Mouse (Mus musculus): ENCODE measurements at regions not wholly inside any gene's neighbourhood (a gene's known extent, or its start where the extent isn't known, plus 50 kb on each side); places are given as distances from the start of the nearest gene placed in this dataset.

DNA sequence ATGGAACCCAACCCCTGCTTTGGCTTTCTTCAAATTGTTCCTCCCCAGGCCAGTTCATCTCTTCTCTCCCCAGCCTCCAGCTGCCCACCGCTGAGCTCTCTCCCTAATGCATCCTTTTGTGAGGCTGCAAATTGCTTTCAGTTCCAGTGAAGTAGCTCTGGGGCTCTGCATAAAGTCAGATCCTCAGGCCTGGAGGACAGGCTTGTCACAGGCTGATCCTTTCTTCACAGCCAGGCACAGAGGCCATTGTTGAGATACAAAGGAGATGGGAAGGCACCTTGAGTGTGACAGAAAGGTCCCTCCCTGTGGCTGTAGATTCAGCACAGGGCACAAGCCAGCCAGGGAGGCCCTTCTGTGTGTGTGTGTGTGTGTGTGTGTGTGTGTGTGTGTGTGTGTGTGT, 135.9 kb downstream of the Matn1 start:
- TF ChIP-seq CTCF (IDR thresholded peaks at IDR 0.05; ENCODE audit: borderline replicate concordance, insufficient read depth, low read length) (no peak), POLR2A (IDR thresholded peaks at IDR 0.05; ENCODE audit: low read depth, low read length) (no peak)
- H3K4me1 ChIP-seq (ENCODE audit: control insufficient read depth, insufficient read depth, low read length), result no peaks in the 10 kb centered on the region
- no peak overlapping the region for H3K4me3 ChIP-seq (ENCODE audit: insufficient read depth, low read length)
- no peak overlapping the region for H3K27ac ChIP-seq (ENCODE audit: insufficient read depth, low read length)

- TF ChIP-seq POLR2A (IDR thresholded peaks at IDR 0.05; ENCODE audit: low read depth, low read length) (no peak), CTCF (IDR thresholded peaks at IDR 0.05; ENCODE audit: borderline replicate concordance, insufficient read depth, low read length) (no peak)
- H3K4me1 ChIP-seq (ENCODE audit: control insufficient read depth, insufficient read depth, low read length), result no peaks in the 10 kb centered on the region
- no peak overlapping the region for H3K27ac ChIP-seq (ENCODE audit: insufficient read depth, low read length)
- no peak overlapping the region for H3K4me3 ChIP-seq (ENCODE audit: insufficient read depth, low read length)
Observed at GRCm38 (mm10) chr4:131083405-131083804, 139.2 kb downstream of the Matn1 start.

GRCm38 (mm10) chr4:131097421-131097820, 153.2 kb downstream of the Matn1 start:
- TF ChIP-seq POLR2A (IDR thresholded peaks at IDR 0.05; ENCODE audit: low read depth, low read length), result no peak
- TF ChIP-seq CTCF (IDR thresholded peaks at IDR 0.05; ENCODE audit: borderline replicate concordance, insufficient read depth, low read length), result no peak
- H3K27ac ChIP-seq (ENCODE audit: insufficient read depth, low read length), result no peak overlapping the region
- no peak overlapping the region for H3K4me3 ChIP-seq (ENCODE audit: insufficient read depth, low read length)
- H3K4me1 ChIP-seq (ENCODE audit: control insufficient read depth, insufficient read depth, low read length), result no peaks in the 10 kb centered on the region

DNA sequence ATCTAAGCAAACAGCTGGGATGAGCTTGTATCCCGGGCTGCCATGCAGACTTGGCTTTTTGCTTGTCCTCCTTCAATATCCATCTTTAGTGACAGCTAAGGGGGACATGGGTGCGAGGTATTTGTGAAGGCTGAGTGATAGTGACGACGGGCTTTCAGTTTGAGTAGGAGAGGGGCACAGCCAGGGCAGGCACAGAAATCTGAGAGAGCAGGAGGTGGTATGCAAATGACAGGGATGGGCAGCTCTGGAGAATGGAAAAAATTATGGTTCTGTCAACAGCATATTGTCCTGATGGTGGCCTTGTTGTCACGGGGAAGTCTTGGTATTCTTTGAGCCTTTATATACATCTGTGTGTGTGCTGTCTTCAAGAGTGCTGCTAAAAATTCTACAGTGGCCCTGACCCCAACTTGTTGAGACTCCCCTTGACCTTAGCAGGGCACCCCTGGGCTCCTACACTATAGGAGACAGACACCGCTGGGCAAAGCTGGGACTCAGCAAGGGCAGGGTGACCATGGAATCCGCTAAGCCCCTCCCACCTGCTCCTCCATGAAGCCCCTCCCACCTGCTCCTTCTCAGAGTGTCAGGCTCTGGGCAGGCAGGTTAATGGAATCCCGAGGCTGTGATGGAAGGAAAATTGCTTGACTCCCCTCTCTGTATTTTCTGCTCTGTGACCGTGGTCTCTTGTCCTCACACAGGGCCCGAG, 156.1 kb downstream of the Matn1 start:
- no peak for TF ChIP-seq CTCF (IDR thresholded peaks at IDR 0.05; ENCODE audit: borderline replicate concordance, insufficient read depth, low read length)
- no peak for TF ChIP-seq POLR2A (IDR thresholded peaks at IDR 0.05; ENCODE audit: low read depth, low read length)
- H3K4me1 ChIP-seq (ENCODE audit: control insufficient read depth, insufficient read depth, low read length), result no peaks in the 10 kb centered on the region
- H3K4me3 ChIP-seq (ENCODE audit: insufficient read depth, low read length), result no peak overlapping the region
- H3K27ac ChIP-seq (ENCODE audit: insufficient read depth, low read length), result no peak overlapping the region

DNA sequence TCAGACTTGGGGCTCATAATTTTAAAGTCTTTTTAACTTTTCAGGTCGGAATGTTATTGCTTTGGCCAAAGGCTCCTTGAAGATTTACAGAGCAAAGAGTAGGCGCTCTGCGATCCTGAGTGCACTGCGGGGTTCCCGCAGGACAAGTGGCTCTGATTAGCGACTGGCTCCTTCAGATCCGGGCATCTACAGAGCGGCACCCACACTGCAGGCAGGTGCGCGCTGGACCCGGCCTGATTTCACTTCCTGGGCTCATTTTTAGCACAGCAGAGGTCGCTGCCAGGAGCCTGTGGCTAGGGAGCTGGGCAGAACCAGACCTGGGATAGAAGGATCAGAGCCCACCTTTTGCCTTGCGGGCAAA, 156.6 kb downstream of the Matn1 start:
- TF ChIP-seq POLR2A (IDR thresholded peaks at IDR 0.05; ENCODE audit: low read depth, low read length) (no peak), CTCF (IDR thresholded peaks at IDR 0.05; ENCODE audit: borderline replicate concordance, insufficient read depth, low read length) (no peak)
- Histone ChIP-seq H3K4me1 (ENCODE audit: control insufficient read depth, insufficient read depth, low read length) (no peaks in the 10 kb centered on the region), H3K4me3 (ENCODE audit: insufficient read depth, low read length) (no peak overlapping the region), H3K27ac (ENCODE audit: insufficient read depth, low read length) (no peak overlapping the region)

DNA sequence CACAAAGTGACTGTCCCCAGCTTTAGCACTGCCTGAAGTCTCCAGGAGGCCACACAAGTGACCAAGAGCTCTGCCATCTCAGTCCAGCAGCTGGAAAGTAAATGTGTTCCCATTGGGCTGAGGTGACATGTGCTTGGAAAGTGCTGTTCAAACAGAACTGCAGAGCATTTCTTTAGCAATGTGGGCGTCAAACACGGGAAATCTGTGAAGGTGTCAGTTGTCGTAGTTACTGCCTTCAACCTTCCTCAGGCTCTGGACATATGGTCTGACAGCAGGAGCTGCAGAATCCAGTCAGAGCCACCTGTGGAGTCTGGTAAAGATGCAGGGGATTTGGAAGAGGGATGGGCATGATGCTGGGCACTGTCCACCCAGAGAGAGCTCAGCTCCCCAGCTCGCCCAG, 158.0 kb downstream of the Matn1 start:
- no peak overlapping the region for H3K27ac ChIP-seq (ENCODE audit: insufficient read depth, low read length)
- no peak overlapping the region for H3K4me3 ChIP-seq (ENCODE audit: insufficient read depth, low read length)
- no peaks in the 10 kb centered on the region for H3K4me1 ChIP-seq (ENCODE audit: control insufficient read depth, insufficient read depth, low read length)
- no peak for TF ChIP-seq CTCF (IDR thresholded peaks at IDR 0.05; ENCODE audit: borderline replicate concordance, insufficient read depth, low read length)
- TF ChIP-seq POLR2A (IDR thresholded peaks at IDR 0.05; ENCODE audit: low read depth, low read length), result no peak

DNA sequence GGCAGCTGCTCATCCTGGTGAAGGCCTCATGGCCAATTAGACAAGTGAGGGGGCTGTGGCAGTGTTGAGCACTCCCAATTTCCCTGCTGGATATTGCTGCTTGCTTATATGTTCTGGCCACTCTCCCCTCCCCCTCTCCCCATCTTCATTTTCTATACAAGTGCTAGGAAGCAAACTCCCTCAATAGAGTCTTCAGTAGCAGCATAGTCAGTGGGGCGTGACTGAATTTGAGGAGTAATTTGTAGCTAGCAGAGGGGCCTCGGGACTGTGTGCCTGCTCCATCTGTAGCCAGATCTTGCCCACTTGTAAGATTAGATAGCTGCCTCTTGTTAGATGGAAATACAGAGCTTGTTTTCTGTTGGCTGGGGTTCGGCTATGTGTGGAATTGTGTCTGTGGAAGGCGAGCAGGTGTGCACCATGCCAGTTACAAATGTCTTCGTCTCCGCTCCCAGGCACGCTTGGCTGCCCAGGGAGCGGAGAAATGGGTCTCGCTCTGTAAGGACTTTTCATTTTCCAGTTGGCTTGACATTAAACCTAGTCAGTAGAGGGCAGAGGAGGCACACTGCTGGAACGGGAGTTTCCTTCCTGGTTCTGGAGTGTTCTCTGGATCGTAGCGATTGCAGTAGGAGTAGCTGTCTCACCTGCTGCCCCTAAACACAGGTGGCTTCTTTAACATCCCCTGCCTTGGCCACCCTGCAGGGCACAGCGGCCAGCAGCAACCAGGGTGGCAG, 163.1 kb downstream of the Matn1 start:
- Histone ChIP-seq H3K4me3 (ENCODE audit: insufficient read depth, low read length) (no peak overlapping the region), H3K4me1 (ENCODE audit: control insufficient read depth, insufficient read depth, low read length) (no peaks in the 10 kb centered on the region), H3K27ac (ENCODE audit: insufficient read depth, low read length) (no peak overlapping the region)
- TF ChIP-seq CTCF (IDR thresholded peaks at IDR 0.05; ENCODE audit: borderline replicate concordance, insufficient read depth, low read length) (no peak), POLR2A (IDR thresholded peaks at IDR 0.05; ENCODE audit: low read depth, low read length) (no peak)

DNA sequence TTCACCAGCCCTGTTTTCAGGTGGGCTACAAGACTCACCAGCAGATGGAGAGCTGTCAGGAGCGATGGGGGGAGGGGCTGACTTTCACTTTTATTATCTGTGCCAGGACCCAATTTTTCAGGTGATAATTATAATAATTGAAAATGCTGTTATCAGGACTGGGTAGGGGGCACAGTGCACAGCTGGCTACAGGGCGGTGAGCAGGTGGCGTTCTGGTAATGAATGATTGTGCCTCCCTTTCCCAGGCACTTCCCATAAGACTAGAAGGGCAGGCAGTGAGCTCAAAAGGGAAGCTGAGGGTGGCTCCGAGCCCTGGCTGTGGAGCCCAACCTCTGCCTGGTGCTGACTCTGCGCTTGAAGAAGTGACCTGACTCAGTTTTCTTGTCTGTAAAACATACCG, 168.4 kb downstream of the Matn1 start:
- Histone ChIP-seq H3K27ac (ENCODE audit: insufficient read depth, low read length) (no peak overlapping the region), H3K4me3 (ENCODE audit: insufficient read depth, low read length) (no peak overlapping the region), H3K4me1 (ENCODE audit: control insufficient read depth, insufficient read depth, low read length) (no peaks in the 10 kb centered on the region)
- TF ChIP-seq POLR2A (IDR thresholded peaks at IDR 0.05; ENCODE audit: low read depth, low read length) (no peak), CTCF (IDR thresholded peaks at IDR 0.05; ENCODE audit: borderline replicate concordance, insufficient read depth, low read length) (no peak)

DNA sequence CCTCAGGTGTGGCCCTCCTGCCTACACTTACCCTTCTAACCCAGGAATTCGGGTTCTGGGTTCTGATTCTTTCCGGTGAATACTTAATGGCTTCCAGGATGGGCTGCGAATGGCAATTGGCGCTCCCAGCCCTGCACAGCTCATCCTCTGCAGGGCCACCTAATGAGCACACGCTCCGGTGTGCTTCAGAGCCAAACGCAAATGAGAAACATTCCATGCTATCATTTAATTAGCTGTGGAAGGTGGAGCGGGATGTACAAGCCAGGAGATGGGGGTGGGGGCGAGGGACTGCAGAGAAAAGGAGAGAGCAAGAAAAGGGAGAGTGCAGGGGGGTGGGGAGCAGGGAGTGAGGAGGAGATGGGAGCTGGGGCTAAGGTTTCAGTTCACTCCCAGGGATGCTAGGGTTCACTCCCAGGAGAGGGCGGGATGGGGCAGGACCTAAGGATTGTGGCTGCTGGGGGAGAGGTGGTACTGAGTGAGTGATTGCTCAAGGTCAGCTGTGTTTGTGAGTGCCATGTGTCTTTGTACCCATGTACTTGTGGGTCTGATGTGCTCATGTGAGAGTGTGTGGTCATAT, 169.6 kb downstream of the Matn1 start:
- TF ChIP-seq CTCF (IDR thresholded peaks at IDR 0.05; ENCODE audit: borderline replicate concordance, insufficient read depth, low read length) (no peak), POLR2A (IDR thresholded peaks at IDR 0.05; ENCODE audit: low read depth, low read length) (no peak)
- H3K4me3 ChIP-seq (ENCODE audit: insufficient read depth, low read length), result no peak overlapping the region
- no peaks in the 10 kb centered on the region for H3K4me1 ChIP-seq (ENCODE audit: control insufficient read depth, insufficient read depth, low read length)
- H3K27ac ChIP-seq (ENCODE audit: insufficient read depth, low read length), result no peak overlapping the region

- Histone ChIP-seq H3K4me1 (ENCODE audit: control insufficient read depth, insufficient read depth, low read length) (no peaks in the 10 kb centered on the region), H3K4me3 (ENCODE audit: insufficient read depth, low read length) (no peak overlapping the region), H3K27ac (ENCODE audit: insufficient read depth, low read length) (no peak overlapping the region)
- TF ChIP-seq CTCF (IDR thresholded peaks at IDR 0.05; ENCODE audit: borderline replicate concordance, insufficient read depth, low read length) (no peak), POLR2A (IDR thresholded peaks at IDR 0.05; ENCODE audit: low read depth, low read length) (no peak)
Observed at GRCm38 (mm10) chr4:131115247-131115646, 171.1 kb downstream of the Matn1 start.

All from embryonic fibroblast, embryonic 13.5 days (primary cell).